Mouse (Mus musculus) left cerebral cortex, postnatal 25 days (tissue): Measurements from ENCODE around the gene Cryzl2. TPM values are rescaled to one million over a fixed set of nuclear protein-coding genes. Genes with fewer than 3 reads are reported as not detected.

Experiments used
- DNase-seq, 2 experiments: peaks; one replicate each; pipeline ENCODE4 v3.0.0; 2022; ENCODE audit warnings: low spot score in 2 of 2, mixed read lengths in 1 of 2
- intact Hi-C: fragments of 180-260 bp; cut with DNase I; formaldehyde crosslinking; loops from one replicate; pipeline ENCODE4 v1.15.1; 2025
- total RNA-seq, 2 experiments: library from RNA; stranded (reverse); gene quantifications; 2 replicates each; pipeline ENCODE4 v1.2.3; 2021

Cryzl2 gene
- total RNA-seq, result 1 to 10 TPM; 3.5 to 4.0 TPM

- intact Hi-C loops, result loop anchor here (10.0 kb wide), 1 partner anchor 374 kb away; no protein-coding TSS in a partner anchor
- DNase-seq, result no peak
These were observed at the start of gene Cryzl2 for GRCm38 (mm10) chr1:157458421-157459208. TSS of gene Cryzl2 (plus strand) at chr1:157458577.

- intact Hi-C loops, result loop anchor here (5.0 kb wide), 2 partner anchors 112 to 128 kb away; no protein-coding TSS in a partner anchor
- DNase-seq, result no peak
These were observed 48.7 kb upstream of the Cryzl2 start for GRCm38 (mm10) chr1:157409648-157410047.

- intact Hi-C loops, result loop anchor here (5.0 kb wide), 2 partner anchors 114 to 126 kb away; no protein-coding TSS in a partner anchor
- peak in 1 of 2 experiments; percentile 31 for DNase-seq
These were observed 47.4 kb upstream of the Cryzl2 start for GRCm38 (mm10) chr1:157410937-157411336.

GRCm38 (mm10) chr1:157411341-157411710 lies 47.1 kb upstream of the Cryzl2 start:
- intact Hi-C loops, result loop anchor here (5.0 kb wide), 2 partner anchors 114 to 126 kb away; no protein-coding TSS in a partner anchor

GRCm38 (mm10) chr1:157411711-157412380 lies 46.5 kb upstream of the Cryzl2 start:
- DNase-seq, result peak; percentile 59
- intact Hi-C loops, result loop anchor here (1.0 to 5.0 kb wide), 3 partner anchors 32 to 125 kb away; no protein-coding TSS in a partner anchor

More at GRCm38 (mm10) chr1:157411341-157411710, 47.1 kb upstream of the Cryzl2 start:
- DNase-seq, result no peak

GRCm38 (mm10) chr1:157412454-157413369 lies 45.7 kb upstream of the Cryzl2 start, which contains the start of gene Rasal2:
TSS of gene Rasal2 (minus strand) at chr1:157412595.
- intact Hi-C loops, result loop anchor here (1.0 to 5.0 kb wide), 3 partner anchors 32 to 125 kb away; no protein-coding TSS in a partner anchor
- DNase-seq, result peak; percentile 95 to 99

- intact Hi-C loops, result no loop called here
These were observed 42.6 kb upstream of the Cryzl2 start for GRCm38 (mm10) chr1:157415771-157416170.

GRCm38 (mm10) chr1:157416628-157417027 lies 41.7 kb upstream of the Cryzl2 start:
- intact Hi-C loops, result no loop called here
- DNase-seq, result no peak

More at GRCm38 (mm10) chr1:157415771-157416170, 42.6 kb upstream of the Cryzl2 start:
- DNase-seq, result peak in 1 of 2 experiments; percentile 0

- DNase-seq, result peak in 1 of 2 experiments; percentile 34
- intact Hi-C loops, result no loop called here
These were observed 41.0 kb upstream of the Cryzl2 start for GRCm38 (mm10) chr1:157417414-157417813.

GRCm38 (mm10) chr1:157417861-157418260 lies 40.5 kb upstream of the Cryzl2 start:
- intact Hi-C loops, result no loop called here
- no peak for DNase-seq

GRCm38 (mm10) chr1:157425741-157426427 lies 32.5 kb upstream of the Cryzl2 start:
- intact Hi-C loops, result loop anchor here (2.0 kb wide), 1 partner anchor 17 kb away; no protein-coding TSS in a partner anchor
- peak in 1 of 2 experiments; percentile 59 for DNase-seq

- no peak for DNase-seq
- intact Hi-C loops, result loop anchor here (2.0 kb wide), 1 partner anchor 16 kb away; no protein-coding TSS in a partner anchor
These were observed 31.4 kb upstream of the Cryzl2 start for GRCm38 (mm10) chr1:157426933-157427332.

- DNase-seq, result peak in 1 of 2 experiments; percentile 85
- intact Hi-C loops, result loop anchor here (2.0 kb wide), 1 partner anchor 15 kb away; no protein-coding TSS in a partner anchor
These were observed 30.8 kb upstream of the Cryzl2 start for GRCm38 (mm10) chr1:157427604-157428003.

GRCm38 (mm10) chr1:157428366-157428765 lies 30.0 kb upstream of the Cryzl2 start:
- DNase-seq, result no peak
- intact Hi-C loops, result no loop called here

- peak in 1 of 2 experiments; percentile 83 for DNase-seq
- intact Hi-C loops, result loop anchor here (5.0 kb wide), 1 partner anchor 39 kb away; no protein-coding TSS in a partner anchor
These were observed 25.1 kb upstream of the Cryzl2 start for GRCm38 (mm10) chr1:157433316-157433715.

- intact Hi-C loops, result loop anchor here (5.0 kb wide), 1 partner anchor 38 kb away; no protein-coding TSS in a partner anchor
- no peak for DNase-seq
These were observed 24.0 kb upstream of the Cryzl2 start for GRCm38 (mm10) chr1:157434404-157434803.

GRCm38 (mm10) chr1:157435926-157436325 lies 22.5 kb upstream of the Cryzl2 start:
- intact Hi-C loops, result no loop called here
- no peak for DNase-seq

GRCm38 (mm10) chr1:157438290-157438689 lies 20.1 kb upstream of the Cryzl2 start:
- DNase-seq, result no peak
- intact Hi-C loops, result no loop called here
